Mouse (Mus musculus) myocyte (in vitro differentiated cells): Measurements from ENCODE around the gene Tdgf1. TPM values are rescaled to one million over a fixed set of nuclear protein-coding genes. Genes with fewer than 3 reads are reported as not detected.

Experiments used
- H3K27me3 ChIP-seq: one replicate; pipeline ENCODE4 v1.6.1; 2011; ENCODE audit not compliant: control insufficient read depth, insufficient read depth, insufficient read length
- H3K36me3 ChIP-seq: one replicate; pipeline ENCODE4 v1.6.1; 2011; ENCODE audit not compliant: control insufficient read depth, insufficient read depth
- H3K4me2 ChIP-seq: one replicate; pipeline ENCODE4 v1.6.1; 2011; ENCODE audit warnings: low read depth, control low read depth
- H3K4me3 ChIP-seq: one replicate; pipeline ENCODE4 v1.5.1; 2011; ENCODE audit warnings: mild to moderate bottlenecking, control low read depth, moderate library complexity
- H3K79me2 ChIP-seq: one replicate; pipeline ENCODE4 v1.6.1; 2011; ENCODE audit not compliant: control insufficient read depth, insufficient read depth
- H3ac ChIP-seq: one replicate; pipeline ENCODE4 v1.6.1; 2011; ENCODE audit not compliant: control insufficient read depth, insufficient read length
- CEBPB ChIP-seq: IDR thresholded peaks from 2 replicates; pipeline ENCODE4 v1.6.1; 2011; ENCODE audit warnings: mild to moderate bottlenecking, moderate library complexity; ENCODE audit not compliant: poor library complexity, insufficient read depth, severe bottlenecking
- E2F4 ChIP-seq: IDR thresholded peaks from one replicate; pipeline ENCODE4 v1.6.1; 2011; ENCODE audit warnings: mild to moderate bottlenecking, control low read depth, moderate library complexity; ENCODE audit not compliant: insufficient read depth
- MAX ChIP-seq: IDR thresholded peaks from one replicate; pipeline ENCODE4 v1.6.1; 2011; ENCODE audit warnings: low read depth, mild to moderate bottlenecking, control low read depth
- MYOD1 ChIP-seq, 3 experiments: IDR thresholded peaks; one replicate each; pipeline ENCODE4 v1.6.1; 2011; ENCODE audit warnings: control low read depth in 2 of 3, low read depth in 2 of 3, mild to moderate bottlenecking in 2 of 3, moderate library complexity in 1 of 3; ENCODE audit not compliant: insufficient read length in 2 of 3, control insufficient read depth in 1 of 3
- MYOG ChIP-seq, 3 experiments: IDR thresholded peaks; one replicate each; pipeline ENCODE4 v1.6.1; 2011; ENCODE audit warnings: control low read depth in 2 of 3, low read depth in 2 of 3, mild to moderate bottlenecking in 2 of 3; ENCODE audit not compliant: insufficient read length in 2 of 3, control insufficient read depth in 1 of 3, insufficient read depth in 1 of 3
- POLR2A ChIP-seq: IDR thresholded peaks from one replicate; pipeline ENCODE4 v1.6.1; 2011; ENCODE audit warnings: low read depth, mild to moderate bottlenecking, control low read depth, moderate library complexity; ENCODE audit not compliant: insufficient read length
- POLR2AphosphoS2 ChIP-seq: IDR thresholded peaks from one replicate; pipeline ENCODE4 v1.6.1; 2011; ENCODE audit warnings: low read depth, control low read depth; ENCODE audit not compliant: insufficient read length
- REST ChIP-seq: IDR thresholded peaks from one replicate; pipeline ENCODE4 v1.6.1; 2011; ENCODE audit warnings: mild to moderate bottlenecking, control low read depth, moderate library complexity; ENCODE audit not compliant: insufficient read depth, insufficient read length
- SRF ChIP-seq: IDR thresholded peaks from one replicate; pipeline ENCODE4 v1.6.1; 2011; ENCODE audit warnings: low read depth; ENCODE audit not compliant: control insufficient read depth, insufficient read length
- TCF12 ChIP-seq: IDR thresholded peaks from one replicate; pipeline ENCODE4 v1.6.1; 2011; ENCODE audit warnings: mild to moderate bottlenecking, control low read depth; ENCODE audit not compliant: poor library complexity, insufficient read depth, severe bottlenecking
- TCF3 ChIP-seq: IDR thresholded peaks from one replicate; pipeline ENCODE4 v1.6.1; 2011; ENCODE audit warnings: low read depth, control low read depth; ENCODE audit not compliant: insufficient read length
- USF1 ChIP-seq: IDR thresholded peaks from one replicate; pipeline ENCODE4 v1.6.1; 2011; ENCODE audit warnings: low read depth, mild to moderate bottlenecking, control low read depth, moderate library complexity
- polyA plus RNA-seq: library from polyadenylated mRNA; unstranded; fragments of >200 nt; fragmentation: generic; extraction: Trizol; gene quantifications from one replicate; pipeline ENCODE4 v1.2.1, GENCODE M21; 2012; ENCODE audit warnings: missing spikeins

Tdgf1 gene
- polyA plus RNA-seq, 1 experiment: not detected

DNA sequence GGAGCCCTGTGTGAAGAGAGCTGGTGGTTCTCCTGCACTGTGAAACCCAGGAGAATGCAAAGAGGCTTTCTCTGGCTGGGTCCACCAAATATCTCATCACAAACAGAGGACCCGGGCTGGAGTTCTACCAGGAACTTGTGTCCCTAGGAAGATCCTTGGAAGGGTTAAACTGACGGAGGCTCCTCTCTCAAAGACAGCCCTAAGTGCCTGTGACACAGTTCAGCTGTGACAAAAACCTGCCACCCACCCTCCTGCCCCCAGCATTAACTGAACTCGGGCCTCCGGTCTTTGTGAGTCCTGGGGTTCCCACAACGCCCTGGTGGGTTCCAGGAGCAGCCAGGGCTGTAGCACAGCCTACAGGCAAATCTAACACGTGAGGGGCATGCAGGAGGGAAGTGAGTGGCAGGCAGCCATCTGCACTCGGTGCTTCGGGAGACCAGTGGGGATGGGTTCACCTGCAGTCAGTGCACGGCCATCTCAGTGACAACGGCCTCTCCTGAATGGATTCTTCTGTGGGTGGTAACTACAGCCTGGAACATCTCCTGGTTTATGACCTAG is 46.4 kb downstream of the Tdgf1 start:
- no peak overlapping the region for H3ac ChIP-seq
- no peak for TF ChIP-seq POLR2A
- H3K79me2 ChIP-seq: no peaks in the 10 kb centered on the region
- no peaks in the 10 kb centered on the region for H3K27me3 ChIP-seq
- no peak overlapping the region for H3K4me2 ChIP-seq
- no peak overlapping the region for H3K4me3 ChIP-seq
- H3K36me3 ChIP-seq: no peaks in the 10 kb centered on the region

DNA sequence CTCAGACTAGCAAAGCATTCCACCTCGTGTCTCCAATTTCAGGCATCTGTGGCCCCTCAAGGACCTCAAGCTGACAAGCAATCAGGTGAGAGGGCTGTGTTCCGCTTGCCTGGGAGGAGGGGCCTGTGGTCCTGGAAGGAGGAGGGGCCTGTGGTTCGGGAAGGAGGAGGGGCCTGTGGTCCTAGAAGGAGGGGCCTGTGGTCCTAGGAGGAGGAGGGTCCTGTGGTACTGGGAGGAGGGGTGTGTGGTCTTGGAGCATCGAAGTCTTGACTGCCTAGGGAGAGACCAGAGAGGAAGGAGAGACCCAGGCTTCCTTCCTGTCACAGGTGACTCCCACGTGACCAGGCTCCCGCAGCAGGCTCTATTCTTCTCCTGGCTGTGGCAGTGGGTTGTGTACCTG is 49.4 kb downstream of the Tdgf1 start:
- Histone ChIP-seq H3K4me3 (no peak overlapping the region), H3K79me2 (no peaks in the 10 kb centered on the region), H3K4me2 (no peak overlapping the region), H3ac (no peak overlapping the region), H3K27me3 (no peaks in the 10 kb centered on the region), H3K36me3 (no peaks in the 10 kb centered on the region)
- TF ChIP-seq MYOG (IDR thresholded peaks at IDR 0.05; ENCODE audit: control insufficient read depth in 1 of 3, insufficient read depth in 1 of 3, insufficient read length in 2 of 3, low read depth in 2 of 3): no peak

DNA sequence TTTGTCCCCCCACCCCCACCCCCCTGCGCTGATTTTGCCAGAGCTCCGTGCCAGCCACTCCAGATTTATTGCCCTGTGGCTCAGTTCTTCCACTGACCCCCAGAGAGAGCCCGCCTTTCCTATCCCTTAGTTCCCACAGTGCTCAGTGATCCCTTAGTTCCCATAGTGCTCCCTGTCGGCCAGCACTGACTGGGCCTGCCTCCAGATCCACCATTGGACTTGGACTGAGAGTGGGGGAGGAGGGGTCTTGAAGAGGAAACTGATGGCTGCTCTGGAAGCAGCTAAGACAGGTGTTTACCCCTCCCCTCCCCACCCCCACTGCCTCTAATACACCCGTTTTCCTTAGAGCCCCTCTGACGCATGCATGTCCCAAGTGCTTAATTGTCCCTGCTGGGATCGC is 50.0 kb downstream of the Tdgf1 start:
- H3K4me2 ChIP-seq: no peak overlapping the region
- no peak overlapping the region for H3ac ChIP-seq
- H3K36me3 ChIP-seq: no peaks in the 10 kb centered on the region
- H3K79me2 ChIP-seq: no peaks in the 10 kb centered on the region
- no peak overlapping the region for H3K4me3 ChIP-seq
- TF ChIP-seq SRF (no peak), TCF3 (no peak), E2F4 (no peak), POLR2AphosphoS2 (no peak), REST (no peak), MYOG (IDR thresholded peaks at IDR 0.05; ENCODE audit: control insufficient read depth in 1 of 3, insufficient read depth in 1 of 3, insufficient read length in 2 of 3, low read depth in 2 of 3) (no peak), POLR2A (no peak)
- no peaks in the 10 kb centered on the region for H3K27me3 ChIP-seq

DNA sequence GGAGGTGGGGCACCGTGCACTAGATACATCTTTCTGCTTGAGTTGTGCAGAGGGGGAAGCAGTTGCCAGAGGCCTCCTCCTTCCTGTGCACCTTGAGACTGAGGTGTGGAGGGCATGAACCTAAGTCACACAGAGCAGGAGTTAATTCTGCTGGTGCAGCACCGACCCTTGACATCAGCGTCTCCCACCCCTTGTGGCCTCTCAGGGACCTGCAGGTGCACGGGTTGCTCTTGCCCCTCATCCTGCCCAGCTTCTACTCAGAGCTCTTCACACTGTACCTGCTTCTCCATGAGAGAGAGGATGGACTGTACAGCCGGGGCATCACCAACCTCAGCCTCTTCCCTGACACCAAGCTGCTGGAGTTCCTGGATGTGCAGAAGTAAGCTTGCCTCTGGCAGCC is 50.5 kb downstream of the Tdgf1 start:
- TF ChIP-seq USF1: no peak
- TF ChIP-seq TCF3: no peak
- no peak for TF ChIP-seq MYOD1 (IDR thresholded peaks at IDR 0.05; ENCODE audit: control insufficient read depth in 1 of 3, insufficient read length in 2 of 3, low read depth in 2 of 3)
- no peak for TF ChIP-seq MAX
- TF ChIP-seq REST: no peak
- TF ChIP-seq POLR2AphosphoS2: no peak
- no peak for TF ChIP-seq MYOG (IDR thresholded peaks at IDR 0.05; ENCODE audit: control insufficient read depth in 1 of 3, insufficient read depth in 1 of 3, insufficient read length in 2 of 3, low read depth in 2 of 3)
- TF ChIP-seq POLR2A: no peak
- TF ChIP-seq TCF12: no peak
- no peak for TF ChIP-seq E2F4
- TF ChIP-seq CEBPB: no peak

DNA sequence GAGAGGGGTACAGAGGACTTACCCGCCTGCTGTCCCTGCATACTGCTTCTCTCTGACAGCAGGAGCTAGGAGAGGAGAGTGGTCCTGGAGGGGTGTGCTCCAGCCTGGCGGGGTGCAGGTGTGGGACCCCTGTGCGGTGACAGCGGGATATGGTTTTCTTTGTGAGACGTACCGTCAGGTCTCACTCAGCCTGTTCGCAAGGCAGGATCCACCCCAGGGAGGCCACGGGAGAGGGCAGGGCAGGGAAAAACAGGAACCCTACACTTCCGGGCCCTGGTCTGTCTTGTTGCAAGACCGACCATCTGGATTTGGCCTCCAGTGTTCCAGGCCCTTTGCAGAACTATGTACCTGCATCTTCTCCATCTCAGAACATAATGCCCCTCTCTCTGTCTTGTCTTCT is 52.5 kb downstream of the Tdgf1 start:
- H3K4me3 ChIP-seq: no peak overlapping the region
- H3K27me3 ChIP-seq: no peaks in the 10 kb centered on the region
- no peak overlapping the region for H3ac ChIP-seq
- H3K79me2 ChIP-seq: no peaks in the 10 kb centered on the region
- no peak for TF ChIP-seq CEBPB
- no peak for TF ChIP-seq POLR2AphosphoS2
- TF ChIP-seq REST: no peak
- no peak for TF ChIP-seq USF1
- TF ChIP-seq TCF12: no peak
- no peak overlapping the region for H3K4me2 ChIP-seq
- no peaks in the 10 kb centered on the region for H3K36me3 ChIP-seq

More for the DNA sequence above, 50.5 kb downstream of the Tdgf1 start:
- H3K4me3 ChIP-seq: no peak overlapping the region
- H3K4me2 ChIP-seq: no peak overlapping the region
- no peaks in the 10 kb centered on the region for H3K27me3 ChIP-seq
- no peaks in the 10 kb centered on the region for H3K79me2 ChIP-seq
- no peaks in the 10 kb centered on the region for H3K36me3 ChIP-seq
- no peak overlapping the region for H3ac ChIP-seq

DNA sequence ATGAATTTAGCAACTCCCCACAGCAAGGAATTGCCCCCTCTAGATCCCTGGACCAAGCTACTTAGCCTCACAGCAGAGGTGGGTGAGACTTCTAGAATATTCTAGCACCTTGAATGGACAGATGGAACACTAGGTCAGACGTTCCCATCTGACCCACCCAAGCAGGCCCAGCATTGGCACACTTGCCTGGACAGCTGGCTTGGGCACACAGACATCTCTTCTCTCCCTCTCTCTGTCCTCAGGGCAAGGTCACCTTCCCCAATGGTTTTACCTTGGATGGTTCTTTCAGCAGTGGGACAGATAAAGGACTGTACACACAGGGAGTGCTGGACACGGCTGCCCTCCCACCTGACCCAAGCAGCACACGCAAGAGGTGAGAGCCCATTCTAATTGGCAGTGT is 53.4 kb downstream of the Tdgf1 start:
- Histone ChIP-seq H3K4me3 (no peak overlapping the region), H3ac (no peak overlapping the region), H3K79me2 (no peaks in the 10 kb centered on the region), H3K36me3 (no peaks in the 10 kb centered on the region), H3K27me3 (no peaks in the 10 kb centered on the region), H3K4me2 (no peak overlapping the region)
- TF ChIP-seq USF1 (no peak), REST (no peak), MYOG (IDR thresholded peaks at IDR 0.05; ENCODE audit: control insufficient read depth in 1 of 3, insufficient read depth in 1 of 3, insufficient read length in 2 of 3, low read depth in 2 of 3) (no peak), E2F4 (no peak), MYOD1 (IDR thresholded peaks at IDR 0.05; ENCODE audit: control insufficient read depth in 1 of 3, insufficient read length in 2 of 3, low read depth in 2 of 3) (no peak), MAX (no peak), SRF (no peak), POLR2A (no peak), TCF12 (no peak), TCF3 (no peak), POLR2AphosphoS2 (no peak)
